Mouse (Mus musculus): ENCODE data around the gene Cacnb2. TPM values are rescaled to one million over a fixed set of nuclear protein-coding genes. Genes with fewer than 3 reads are reported as not detected.

The Cacnb2 gene
- polyA plus RNA-seq, 1 experiment from 2014 or later: 6.9 TPM

- H3K9ac ChIP-seq (replicated peaks): no peak overlapping the region
- ATAC-seq (ENCODE audit: low FRiP score): no peak
- 62% methylated on average over 3 of the region's 3 CpGs for WGBS
- no peaks in the 10 kb centered on the region for H3K27me3 ChIP-seq (replicated peaks)
- H3K9me3 ChIP-seq (replicated peaks): 0 out of 2 replicates have a peak, but pooled peaks cover 3% of the 10 kb centered on the region
- H3K4me1 ChIP-seq: no peaks in the 10 kb centered on the region
- peaks cover 18% of the 10 kb centered on the region for H3K36me3 ChIP-seq
- H3K27ac ChIP-seq (replicated peaks): no peak overlapping the region
- H3K4me2 ChIP-seq: no peak overlapping the region
- H3K4me3 ChIP-seq (replicated peaks): no peak overlapping the region
Observed at GRCm38 (mm10) chr2:15007531-15007930, 404.6 kb downstream of the Cacnb2 start.

GRCm38 (mm10) chr2:15008072-15008471 is 405.2 kb downstream of the Cacnb2 start:
- 72% methylated on average over 1 of the region's 1 CpGs for WGBS
- no peak overlapping the region for H3K27ac ChIP-seq (replicated peaks)

GRCm38 (mm10) chr2:15026817-15027216 is 423.9 kb downstream of the Cacnb2 start:
- Histone ChIP-seq H3K4me1 (no peaks in the 10 kb centered on the region), H3K4me3 (replicated peaks) (no peak overlapping the region), H3K9me3 (replicated peaks) (no peaks in the 10 kb centered on the region), H3K36me3 (peaks cover 8% of the 10 kb centered on the region; the same call in 1 of the 2 replicates), H3K4me2 (no peak overlapping the region), H3K9ac (replicated peaks) (no peak overlapping the region), H3K27ac (replicated peaks) (no peak overlapping the region), H3K27me3 (replicated peaks) (no peaks in the 10 kb centered on the region)
- WGBS: 91% methylated on average over 3 of the region's 3 CpGs
- ATAC-seq (ENCODE audit: low FRiP score): no peak

More at GRCm38 (mm10) chr2:15008072-15008471, 405.2 kb downstream of the Cacnb2 start:
- Histone ChIP-seq H3K27me3 (replicated peaks) (no peaks in the 10 kb centered on the region), H3K4me2 (no peak overlapping the region), H3K9me3 (replicated peaks) (0 out of 2 replicates have a peak, but pooled peaks cover 3% of the 10 kb centered on the region), H3K4me3 (replicated peaks) (no peak overlapping the region), H3K4me1 (no peaks in the 10 kb centered on the region), H3K9ac (replicated peaks) (no peak overlapping the region), H3K36me3 (peaks cover 18% of the 10 kb centered on the region)
- no peak for ATAC-seq (ENCODE audit: low FRiP score)

- Histone ChIP-seq H3K4me3 (replicated peaks) (no peak overlapping the region), H3K4me2 (no peak overlapping the region), H3K9ac (replicated peaks) (no peak overlapping the region), H3K27ac (replicated peaks) (no peak overlapping the region), H3K9me3 (replicated peaks) (no peaks in the 10 kb centered on the region), H3K36me3 (peaks cover 8% of the 10 kb centered on the region; the same call in 1 of the 2 replicates), H3K4me1 (no peaks in the 10 kb centered on the region), H3K27me3 (replicated peaks) (no peaks in the 10 kb centered on the region)
- 81% methylated on average over 1 of the region's 1 CpGs for WGBS
- ATAC-seq (ENCODE audit: low FRiP score): no peak
Observed at GRCm38 (mm10) chr2:15027816-15028215, 424.9 kb downstream of the Cacnb2 start.

Other genes starting within 250 kb of the Cacnb2 start
- 3.1 TPM in 2 replicates for gene Slc39a12, start 214.8 kb upstream of the Cacnb2 start, polyA plus RNA-seq (2015; fragmentation: Nextera tagmentation; extraction: Ambion mirVana)